Mouse (Mus musculus) stomach, postnatal 0 days (tissue): Measurements from ENCODE around the gene Rbm3.

Source experiments
- CTCF ChIP-seq: IDR thresholded peaks from 2 replicates; pipeline ENCODE4 v1.5.1; 2016; ENCODE audit warnings: antibody characterized with exemption, low read depth, mild to moderate bottlenecking, moderate library complexity
- EP300 ChIP-seq: optimal IDR thresholded peaks from 2 replicates; pipeline ENCODE3; 2016; ENCODE audit warnings: antibody characterized with exemption

- TF ChIP-seq CTCF: no peak
- no peak for TF ChIP-seq EP300
Observed at GRCm38 (mm10) chrX:8117264-8117663, 28.4 kb downstream of the Rbm3 start.
